Mouse (Mus musculus): ENCODE results near the gene Tyw3. TPM values are rescaled to one million over a fixed set of nuclear protein-coding genes. Genes with fewer than 3 reads are reported as not detected.
"Not testable (repeated sequence)": the region's sequence is repeated elsewhere in the genome, so short reads cannot be mapped to it uniquely, and the experiment has no call there.

Gene Tyw3
- total RNA-seq (2021) = 10 to 100 TPM; 12.0 to 14.9 TPM

- intact Hi-C loops (cut with DNase I) = loop anchor here (5.0 kb wide), 1 partner anchor 495 kb away; the partner anchor contains the start of genes Fpgt and Lrriq3
- DNase-seq (ENCODE audit: low spot score in 2 of 2) = peak; percentile 97 to 98
Observed at GRCm38 (mm10) chr3:154596934-154597554, at the start of gene Tyw3. TSS of gene Tyw3 (minus strand) at chr3:154597104.

- intact Hi-C loops (cut with DNase I) = no loop called here
- DNase-seq (ENCODE audit: low spot score in 2 of 2) = no peak
Observed at GRCm38 (mm10) chr3:154633091-154633490, 36.2 kb upstream of the Tyw3 start.

DNA sequence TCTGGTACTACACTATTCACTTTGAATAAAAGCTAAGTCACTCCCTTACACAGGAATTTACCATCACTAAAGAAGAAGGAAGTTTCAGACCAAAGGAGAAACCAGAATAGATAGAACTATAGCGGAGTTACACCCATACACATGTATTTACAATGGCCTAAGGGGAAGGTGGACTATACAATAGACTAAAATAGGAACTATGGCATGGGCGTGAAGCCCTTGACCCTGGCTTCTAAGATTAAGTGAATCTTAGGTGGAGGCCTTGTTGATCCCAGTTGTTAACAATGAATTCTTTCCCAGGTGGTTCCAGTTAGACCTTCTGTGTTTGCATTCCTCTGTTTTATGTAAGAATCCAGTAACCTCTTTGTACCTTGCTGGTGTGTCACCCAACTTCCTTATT lies 34.4 kb upstream of the Tyw3 start:
- intact Hi-C loops (cut with DNase I); DNase-seq (ENCODE audit: low spot score in 2 of 2): not testable (repeated sequence)

DNA sequence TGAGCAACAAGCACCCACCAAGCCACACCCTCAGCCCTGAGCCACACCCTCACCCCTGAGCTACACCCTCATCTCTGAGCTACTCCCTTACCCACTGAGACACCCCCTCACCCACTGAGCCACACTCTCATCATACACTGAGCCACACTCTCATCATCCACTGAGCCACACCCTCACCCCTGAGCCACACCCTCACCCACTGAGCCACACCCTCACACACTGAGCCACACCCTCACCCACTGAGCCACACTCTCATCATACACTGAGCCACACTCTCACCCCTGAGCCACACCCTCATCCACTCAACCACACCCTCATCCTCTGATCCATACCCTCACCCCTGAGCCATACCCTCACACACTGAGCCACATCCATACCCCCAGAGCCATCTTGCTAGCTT lies 31.4 kb upstream of the Tyw3 start:
- intact Hi-C loops (cut with DNase I) = no loop called here
- DNase-seq (ENCODE audit: low spot score in 2 of 2) = no peak

DNA sequence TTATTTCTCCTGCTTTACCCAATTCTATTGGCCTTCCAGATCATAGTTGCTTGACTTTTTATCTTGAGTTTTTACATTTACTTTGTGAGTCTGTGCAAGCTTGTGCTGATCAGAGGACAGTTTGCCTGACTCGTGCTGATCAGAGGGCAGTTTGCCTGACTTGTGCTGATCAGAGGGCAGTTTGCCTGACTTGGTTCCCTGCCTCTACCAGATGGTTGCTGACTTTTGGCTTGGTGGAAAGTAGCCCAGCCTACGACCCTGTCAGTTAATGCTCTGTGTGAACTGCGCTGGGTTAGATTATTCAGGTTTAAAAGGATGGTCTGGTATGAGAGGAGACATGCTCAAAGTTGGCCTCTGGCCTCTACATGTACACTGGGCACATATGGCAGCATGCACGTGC lies 19.2 kb upstream of the Tyw3 start:
- intact Hi-C loops (cut with DNase I) = no loop called here

DNA sequence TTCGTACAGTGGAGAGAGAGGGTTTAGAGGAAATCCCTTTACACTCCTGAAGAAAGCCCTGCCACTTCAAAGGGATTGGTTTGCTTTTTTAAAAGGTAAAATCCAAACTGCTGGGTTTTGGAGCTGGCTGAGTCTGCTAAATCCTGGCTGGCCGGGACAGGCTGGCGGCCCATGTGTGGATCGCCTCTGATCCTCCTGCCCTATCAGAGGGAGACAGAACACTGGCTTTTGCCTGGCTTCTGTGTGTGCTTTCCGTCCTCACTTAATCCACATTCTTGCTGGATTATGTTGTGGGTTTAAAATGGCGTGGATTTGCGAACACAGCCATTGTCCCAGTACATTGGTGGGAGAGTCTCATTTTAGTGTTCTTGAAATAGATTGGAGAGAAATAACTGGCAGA lies 18.4 kb upstream of the Tyw3 start:
- no peak for DNase-seq (ENCODE audit: low spot score in 2 of 2)
- intact Hi-C loops (cut with DNase I) = no loop called here

More for the DNA sequence above, 19.2 kb upstream of the Tyw3 start:
- DNase-seq (ENCODE audit: low spot score in 2 of 2) = no peak

GRCm38 (mm10) chr3:154614771-154615170 lies 17.9 kb upstream of the Tyw3 start:
- intact Hi-C loops (cut with DNase I) = no loop called here
- DNase-seq (ENCODE audit: low spot score in 2 of 2) = no peak

- DNase-seq (ENCODE audit: low spot score in 2 of 2) = no peak
- intact Hi-C loops (cut with DNase I) = no loop called here
Observed at GRCm38 (mm10) chr3:154611888-154612287, 15.0 kb upstream of the Tyw3 start.

DNA sequence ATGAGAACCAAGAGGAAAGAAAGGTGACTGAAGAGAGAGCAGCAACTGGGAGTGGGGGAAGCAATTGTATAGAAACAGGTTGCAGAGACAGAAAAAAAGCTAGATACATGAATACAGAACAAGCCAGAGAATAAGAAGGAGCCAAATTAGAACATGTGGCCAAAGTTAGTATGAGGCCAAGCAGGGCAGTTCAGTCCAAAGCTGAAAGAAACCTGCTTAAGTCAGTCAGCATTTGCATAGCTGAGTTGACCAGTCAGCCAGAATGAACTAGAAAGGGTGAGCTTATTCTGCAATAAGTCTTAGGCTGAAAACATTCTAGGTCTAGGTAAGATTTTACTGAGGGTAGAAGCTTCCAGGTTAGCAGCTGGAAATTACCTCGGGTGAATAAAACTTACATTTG lies 11.0 kb upstream of the Tyw3 start:
- DNase-seq (ENCODE audit: low spot score in 2 of 2) = no peak
- intact Hi-C loops (cut with DNase I) = no loop called here

DNA sequence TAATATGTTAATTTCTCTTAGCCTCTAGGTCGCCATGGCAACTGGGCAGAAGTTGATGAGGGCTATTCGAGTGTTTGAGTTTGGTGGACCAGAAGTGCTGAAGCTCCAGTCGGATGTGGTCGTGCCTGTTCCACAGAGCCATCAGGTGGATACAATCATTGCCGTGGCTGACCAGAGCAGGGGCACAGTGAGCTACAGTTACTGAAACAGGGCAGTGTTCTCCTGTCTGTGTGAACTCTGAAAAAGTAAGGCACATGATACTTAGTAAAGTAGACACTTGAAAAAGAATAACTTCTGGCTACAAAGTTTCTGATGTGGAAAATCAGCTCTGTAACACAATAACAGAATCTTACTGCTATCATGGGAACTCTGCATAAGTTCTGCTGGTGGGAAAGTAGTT lies 8.0 kb upstream of the Tyw3 start:
- intact Hi-C loops (cut with DNase I) = no loop called here
- DNase-seq (ENCODE audit: low spot score in 2 of 2) = no peak

DNA sequence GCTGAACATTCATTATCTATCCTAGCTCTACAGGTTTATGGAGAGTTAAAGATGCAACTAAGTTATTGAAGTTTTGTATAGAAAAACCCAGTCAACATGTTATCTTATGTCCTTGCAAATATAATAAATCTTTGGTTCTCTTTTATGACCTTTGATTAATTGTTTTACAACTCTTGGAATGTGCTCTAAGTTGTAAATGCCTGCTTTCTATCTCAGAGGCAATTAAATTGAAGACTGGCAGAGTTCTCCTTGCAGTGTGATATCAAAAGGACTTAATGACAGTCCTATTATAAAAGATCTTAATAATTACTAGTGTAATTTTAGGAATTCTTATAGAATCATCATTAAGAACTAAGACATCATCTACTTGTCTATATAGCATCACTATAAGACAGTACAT lies 5.2 kb upstream of the Tyw3 start:
- DNase-seq (ENCODE audit: low spot score in 2 of 2) = no peak
- intact Hi-C loops (cut with DNase I) = no loop called here

- DNase-seq (ENCODE audit: low spot score in 2 of 2) = peak in 1 of 2 experiments; percentile 6
- intact Hi-C loops (cut with DNase I) = loop anchor here (5.0 kb wide), 1 partner anchor 495 kb away; the partner anchor contains the start of genes Fpgt and Lrriq3
Observed at GRCm38 (mm10) chr3:154597561-154597960, 657 bp upstream of the Tyw3 start.

GRCm38 (mm10) chr3:154596488-154596933 lies 393 bp downstream of the Tyw3 start, which contains the start of gene Cryz:
TSS of gene Cryz (plus strand) at chr3:154596711.
- DNase-seq (ENCODE audit: low spot score in 2 of 2) = peak; percentile 90 to 93
- intact Hi-C loops (cut with DNase I) = loop anchor here (5.0 kb wide), 1 partner anchor 496 kb away; the partner anchor contains the start of genes Fpgt and Lrriq3

GRCm38 (mm10) chr3:154594156-154594555 lies 2.7 kb downstream of the Tyw3 start:
- intact Hi-C loops (cut with DNase I) = no loop called here
- DNase-seq (ENCODE audit: low spot score in 2 of 2) = no peak

DNA sequence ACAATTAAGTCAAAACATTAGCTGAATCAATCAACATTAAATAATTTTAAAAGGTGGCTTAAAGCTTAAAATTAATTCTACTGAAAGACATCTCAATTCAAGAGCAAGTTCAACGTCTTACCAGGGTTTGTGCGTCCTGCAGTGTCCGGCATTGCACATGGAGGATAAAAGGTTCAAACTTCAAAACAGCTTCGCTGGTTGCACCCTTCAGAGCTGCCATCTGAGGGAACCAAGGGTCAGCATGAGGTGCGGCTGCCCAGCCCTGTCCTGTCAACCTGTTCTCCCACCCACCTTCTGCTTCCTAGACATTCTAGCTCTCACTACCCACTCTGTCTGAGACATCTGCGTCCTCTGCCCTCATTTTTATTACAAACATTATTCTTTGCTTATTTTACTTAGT lies 3.3 kb downstream of the Tyw3 start:
- DNase-seq (ENCODE audit: low spot score in 2 of 2) = no peak
- intact Hi-C loops (cut with DNase I) = no loop called here

- intact Hi-C loops (cut with DNase I) = no loop called here
Observed at GRCm38 (mm10) chr3:154591621-154592020, 5.3 kb downstream of the Tyw3 start.

GRCm38 (mm10) chr3:154590971-154591370 lies 5.9 kb downstream of the Tyw3 start:
- DNase-seq (ENCODE audit: low spot score in 2 of 2) = no peak
- intact Hi-C loops (cut with DNase I) = no loop called here

More at GRCm38 (mm10) chr3:154591621-154592020, 5.3 kb downstream of the Tyw3 start:
- DNase-seq (ENCODE audit: low spot score in 2 of 2) = no peak

- DNase-seq (ENCODE audit: low spot score in 2 of 2) = peak in 1 of 2 experiments; percentile 19
- intact Hi-C loops (cut with DNase I) = no loop called here
Observed at GRCm38 (mm10) chr3:154584351-154584750, 12.6 kb downstream of the Tyw3 start.

- intact Hi-C loops (cut with DNase I) = no loop called here
Observed at GRCm38 (mm10) chr3:154577895-154578294, 19.0 kb downstream of the Tyw3 start.

GRCm38 (mm10) chr3:154573666-154574065 lies 23.2 kb downstream of the Tyw3 start:
- no peak for DNase-seq (ENCODE audit: low spot score in 2 of 2)
- intact Hi-C loops (cut with DNase I) = loop anchor here (5.0 kb wide), 1 partner anchor 611 kb away; no protein-coding TSS in a partner anchor

More at GRCm38 (mm10) chr3:154577895-154578294, 19.0 kb downstream of the Tyw3 start:
- DNase-seq (ENCODE audit: low spot score in 2 of 2) = no peak

DNA sequence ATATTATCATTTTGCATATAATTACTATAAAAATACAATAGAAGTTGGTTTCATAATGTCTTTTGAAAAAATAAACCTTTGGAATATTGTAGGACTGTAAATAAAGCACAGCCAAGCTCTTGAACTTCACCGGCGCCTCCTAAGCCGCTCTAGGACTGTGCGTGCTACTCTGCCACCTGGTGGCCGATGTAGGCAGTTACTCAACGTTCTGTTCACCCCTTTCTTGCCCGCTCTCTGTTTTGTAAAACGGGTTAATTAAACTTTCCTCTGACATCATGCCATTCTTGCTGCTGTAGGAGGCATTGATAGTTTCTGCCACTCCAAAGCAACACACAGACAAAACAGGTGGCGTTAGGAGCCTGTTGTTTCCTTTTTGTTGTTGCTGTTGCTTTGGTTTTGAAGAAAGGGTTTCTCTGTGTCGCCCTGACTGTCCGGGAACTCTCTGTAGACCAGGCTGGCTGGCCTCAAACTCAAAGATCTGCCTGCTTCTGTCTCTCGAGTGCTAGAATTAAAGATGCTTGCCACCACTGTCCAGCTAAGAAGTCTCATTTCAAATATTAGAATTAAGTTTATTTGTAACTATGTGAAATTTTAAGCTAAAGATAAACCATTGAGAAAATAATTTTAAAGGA lies 24.4 kb downstream of the Tyw3 start:
- DNase-seq (ENCODE audit: low spot score in 2 of 2) = peak; percentile 65 to 71

More for the DNA sequence above, 24.4 kb downstream of the Tyw3 start:
- intact Hi-C loops (cut with DNase I) = loop anchor here (1.0 to 5.0 kb wide), 3 partner anchors 245 to 610 kb away; no protein-coding TSS in a partner anchor

Measured in left cerebral cortex, postnatal 25 days (tissue).